Mouse (Mus musculus) limb, embryonic 14.5 days (tissue): ENCODE measurements around the gene Synj2bp. TPM values are rescaled to one million over a fixed set of nuclear protein-coding genes. Genes with fewer than 3 reads are reported as not detected.
"Not testable (repeated sequence)": the region's sequence is repeated elsewhere in the genome, so short reads cannot be mapped to it uniquely, and the experiment has no call there.

Experiments
- ATAC-seq: fragments of 200-750 bp; cut with Nextera tagmentation; 2 replicates; pipeline ENCODE4 v1.8.0; 2017; ENCODE audit warnings: low read depth, moderate number of reproducible peaks, moderate TSS enrichment; ENCODE audit not compliant: low FRiP score
- DNase-seq: peaks from one replicate; pipeline ENCODE4 v3.0.0-alpha.2; 2015; ENCODE audit warnings: low spot score
- H3K27ac ChIP-seq: fragments of 300-500 bp; sonication (generic); replicated peaks from 2 replicates; pipeline ENCODE4 v1.5.1; 2014; ENCODE audit warnings: low read depth, mild to moderate bottlenecking, low read length, moderate library complexity, mixed read lengths
- H3K27me3 ChIP-seq: fragments of 300-500 bp; sonication (generic); 2 replicates; pipeline ENCODE4 v1.6.1; 2014; ENCODE audit warnings: low read length, mixed read lengths; ENCODE audit not compliant: control insufficient read depth, insufficient read depth
- H3K36me3 ChIP-seq: fragments of 300-500 bp; sonication (generic); 2 replicates; pipeline ENCODE4 v1.6.1; 2014; ENCODE audit warnings: mild to moderate bottlenecking, low read length, moderate library complexity, mixed read lengths; ENCODE audit not compliant: control insufficient read depth, insufficient read depth
- H3K4me1 ChIP-seq: fragments of 300-500 bp; sonication (generic); 2 replicates; pipeline ENCODE4 v1.6.1; 2014; ENCODE audit warnings: antibody characterized with exemption, low read length, mixed read lengths; ENCODE audit not compliant: control insufficient read depth, insufficient read depth
- H3K4me2 ChIP-seq: fragments of 300-500 bp; sonication (generic); replicated peaks from 2 replicates; pipeline ENCODE4 v1.6.1; 2014; ENCODE audit warnings: low read depth, mild to moderate bottlenecking, low read length, moderate library complexity; ENCODE audit not compliant: severe bottlenecking
- H3K4me3 ChIP-seq: fragments of 300-500 bp; sonication (generic); replicated peaks from 2 replicates; pipeline ENCODE4 v1.5.1; 2014; ENCODE audit warnings: low read length
- H3K9ac ChIP-seq: fragments of 300-500 bp; sonication (generic); 2 replicates; pipeline ENCODE4 v1.6.1; 2014; ENCODE audit warnings: mild to moderate bottlenecking, low read depth, low read length, moderate library complexity; ENCODE audit not compliant: severe bottlenecking
- H3K9me3 ChIP-seq: fragments of 300-500 bp; sonication (generic); 2 replicates; pipeline ENCODE4 v1.6.1; 2016; ENCODE audit warnings: low read length; ENCODE audit not compliant: control insufficient read depth
- POLR2A ChIP-seq: fragments of 200-500 bp; IDR thresholded peaks from 2 replicates; pipeline ENCODE4 v1.8.0; 2012; ENCODE audit warnings: inconsistent platforms, mild to moderate bottlenecking, moderate library complexity, borderline replicate concordance; ENCODE audit not compliant: insufficient read depth, insufficient read length; ENCODE audit errors: extremely low read depth
- WGBS: fragments of 180-500 bp; shearing (Covaris S2); extraction: QIAGEN DNeasy Blood & Tissue Kit; methylation state at CpG from one replicate; pipeline ENCODE4 v1.1.7; 2014; 5-methylcytosine and 5-hydroxymethylcytosine counted together
- polyA plus RNA-seq, 2 experiments: library from polyadenylated mRNA; depleted of rRNA in 1 of 2; stranded (reverse) in 1 of 2; unstranded in 1 of 2; fragments of >200 nt; fragmentation: Nextera tagmentation in 1 of 2; extraction: Ambion mirVana in 1 of 2; gene quantifications; 2 replicates each; pipeline versions ENCODE4 v1.2.1 to v1.2.3; 2012 to 2014

Gene Synj2bp
- polyA plus RNA-seq, 2 experiments, result 22.2 to 32.2 TPM

GRCm38 (mm10) chr12:81484727-81485191 is 48.0 kb downstream of the Synj2bp start, which contains the start of gene Cox16:
Cox16 (minus strand) TSS chr12:81485127.
- Histone ChIP-seq H3K36me3 (no peaks in the 10 kb centered on the region), H3K4me1 (0 out of 2 replicates have a peak, but pooled peaks cover 2% of the 10 kb centered on the region), H3K4me3 (peak within 1 kb of the TSS; percentile 73), H3K27ac (peak within 1 kb of the TSS; percentile 92), H3K27me3 (no peaks in the 10 kb centered on the region), H3K9me3 (no peaks in the 10 kb centered on the region), H3K9ac (peak within 1 kb of the TSS; percentile 67), H3K4me2 (peak within 1 kb of the TSS; percentile 65)
- ATAC-seq (peak; percentile 97), DNase-seq (peak; percentile 86)
- WGBS, result under 1% methylated on average over 31 of the region's 31 CpGs
- no peak for TF ChIP-seq POLR2A

- H3K4me2 ChIP-seq, result peak overlapping the region; percentile 65
Measured at GRCm38 (mm10) chr12:81484212-81484611, 48.5 kb downstream of the Synj2bp start.

GRCm38 (mm10) chr12:81483656-81484055 is 49.1 kb downstream of the Synj2bp start:
- no peaks in the 10 kb centered on the region for H3K27me3 ChIP-seq
- H3K4me2 ChIP-seq, result peak overlapping the region; percentile 65
- peak overlapping the region; percentile 73 for H3K4me3 ChIP-seq
- peak; percentile 71 for DNase-seq
- no peak for TF ChIP-seq POLR2A
- H3K36me3 ChIP-seq, result no peaks in the 10 kb centered on the region
- no peak overlapping the region for H3K27ac ChIP-seq
- peak overlapping the region; percentile 67 for H3K9ac ChIP-seq
- H3K4me1 ChIP-seq, result 0 out of 2 replicates have a peak, but pooled peaks cover 2% of the 10 kb centered on the region
- no peaks in the 10 kb centered on the region for H3K9me3 ChIP-seq
- no peak for ATAC-seq
- 43% methylated on average over 17 of the region's 17 CpGs for whole genome bisulfite sequencing

More at GRCm38 (mm10) chr12:81484212-81484611, 48.5 kb downstream of the Synj2bp start:
- no peak for DNase-seq
- Histone ChIP-seq H3K4me3 (peak overlapping the region; percentile 73), H3K4me1 (0 out of 2 replicates have a peak, but pooled peaks cover 2% of the 10 kb centered on the region), H3K9me3 (no peaks in the 10 kb centered on the region), H3K36me3 (no peaks in the 10 kb centered on the region), H3K27me3 (no peaks in the 10 kb centered on the region), H3K9ac (peak overlapping the region; percentile 67), H3K27ac (peak overlapping the region; percentile 92)
- WGBS, result 2% methylated on average over 7 of the region's 7 CpGs
- no peak for ATAC-seq
- no peak for TF ChIP-seq POLR2A

DNA sequence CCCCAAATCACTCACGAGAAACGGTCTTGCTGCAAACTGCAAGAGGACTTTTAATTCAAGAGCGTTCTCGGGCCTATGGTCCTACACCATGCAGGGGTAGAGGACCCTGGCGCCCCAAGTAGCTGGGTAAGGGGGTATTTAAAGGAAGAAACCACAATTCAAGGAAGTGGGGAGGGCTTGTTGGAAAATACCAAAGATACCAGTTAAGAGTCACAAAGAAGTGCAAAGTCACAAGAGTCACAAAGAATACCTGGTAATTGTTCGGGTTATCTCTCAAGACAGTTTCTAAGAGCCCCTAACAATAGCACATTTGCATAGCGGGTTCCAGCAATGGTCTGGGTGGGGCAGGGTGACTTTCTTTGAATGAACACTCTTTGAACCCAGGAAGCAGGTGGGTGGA is 73.7 kb downstream of the Synj2bp start:
- H3K9ac ChIP-seq, H3K36me3 ChIP-seq, ATAC-seq, H3K4me3 ChIP-seq, H3K4me2 ChIP-seq, H3K4me1 ChIP-seq, H3K27ac ChIP-seq, H3K9me3 ChIP-seq, DNase-seq, H3K27me3 ChIP-seq: not testable (repeated sequence)
- WGBS, result 95% methylated on average over 7 of the region's 7 CpGs

Other genes with a start within 250 kb of the Synj2bp start
- gene Slc8a3, start 199.7 kb downstream of the Synj2bp start, polyA plus RNA-seq (2012; rRNA removed), result 4.2 and 5.2 TPM in 2 replicates
- gene Slc8a3, start 199.7 kb downstream of the Synj2bp start, polyA plus RNA-seq (2014; fragmentation: Nextera tagmentation; extraction: Ambion mirVana), result 2.5 TPM in 2 replicates
- 0.96 and 1.1 TPM in 2 replicates for gene Gm4787, start 153.4 kb downstream of the Synj2bp start, polyA plus RNA-seq (2012; rRNA removed)
- 0.19 and 0.22 TPM in 2 replicates for gene Gm4787, start 153.4 kb downstream of the Synj2bp start, polyA plus RNA-seq (2014; fragmentation: Nextera tagmentation; extraction: Ambion mirVana)
- gene Adam4, start 111.0 kb downstream of the Synj2bp start, polyA plus RNA-seq (2012; rRNA removed), result 0.70 and 0.75 TPM in 2 replicates
- gene Adam4, start 111.0 kb downstream of the Synj2bp start, polyA plus RNA-seq (2014; fragmentation: Nextera tagmentation; extraction: Ambion mirVana), result 0.62 and 0.79 TPM in 2 replicates
- gene Cox16, start 47.8 kb downstream of the Synj2bp start, polyA plus RNA-seq (2012; rRNA removed), result 79.2 and 102 TPM in 2 replicates
- 137 and 139 TPM in 2 replicates for gene Cox16, start 47.8 kb downstream of the Synj2bp start, polyA plus RNA-seq (2014; fragmentation: Nextera tagmentation; extraction: Ambion mirVana)
- gene Gm20498, start within 50 bp of the Synj2bp start, polyA plus RNA-seq (2012; rRNA removed), result 18.8 and 19.3 TPM in 2 replicates
- 22.6 and 30.2 TPM in 2 replicates for gene Gm20498, start within 50 bp of the Synj2bp start, polyA plus RNA-seq (2014; fragmentation: Nextera tagmentation; extraction: Ambion mirVana)
- 0.11 and 0.20 TPM in 2 replicates for gene Adam21, start 35.6 kb upstream of the Synj2bp start, polyA plus RNA-seq (2012; rRNA removed)
- 0.22 and 0.23 TPM in 2 replicates for gene Adam21, start 35.6 kb upstream of the Synj2bp start, polyA plus RNA-seq (2014; fragmentation: Nextera tagmentation; extraction: Ambion mirVana)
- 49.4 and 57.5 TPM in 2 replicates for gene Med6, start 62.1 kb upstream of the Synj2bp start, polyA plus RNA-seq (2012; rRNA removed)
- gene Med6, start 62.1 kb upstream of the Synj2bp start, polyA plus RNA-seq (2014; fragmentation: Nextera tagmentation; extraction: Ambion mirVana), result 72.6 and 73.1 TPM in 2 replicates
- 1.1 TPM in 2 replicates for gene Ttc9, start 98.3 kb upstream of the Synj2bp start, polyA plus RNA-seq (2012; rRNA removed)
- 1.2 and 1.6 TPM in 2 replicates for gene Ttc9, start 98.3 kb upstream of the Synj2bp start, polyA plus RNA-seq (2014; fragmentation: Nextera tagmentation; extraction: Ambion mirVana)
- 0.83 and 0.87 TPM in 2 replicates for gene Map3k9, start 248.3 kb upstream of the Synj2bp start, polyA plus RNA-seq (2012; rRNA removed)
- 1.5 and 1.6 TPM in 2 replicates for gene Map3k9, start 248.3 kb upstream of the Synj2bp start, polyA plus RNA-seq (2014; fragmentation: Nextera tagmentation; extraction: Ambion mirVana)